Mouse (Mus musculus) C2C12 (cell line): ENCODE measurements at regions not wholly inside any gene's neighbourhood (a gene's known extent, or its start where the extent isn't known, plus 50 kb on each side); places are given as distances from the start of the nearest gene placed in this dataset.

ENCODE experiments used
- H3K27me3 ChIP-seq: one replicate; pipeline ENCODE4 v1.6.1; 2011; ENCODE audit not compliant: control insufficient read depth, insufficient read depth, insufficient read length
- H3K36me3 ChIP-seq: one replicate; pipeline ENCODE4 v1.6.1; 2011; ENCODE audit not compliant: control insufficient read depth, insufficient read depth
- H3K4me3 ChIP-seq: one replicate; pipeline ENCODE4 v1.5.1; 2011; ENCODE audit warnings: mild to moderate bottlenecking, control low read depth; ENCODE audit not compliant: poor library complexity, insufficient read depth, severe bottlenecking
- H3K79me2 ChIP-seq: one replicate; pipeline ENCODE4 v1.6.1; 2011; ENCODE audit not compliant: control insufficient read depth, insufficient read depth
- H3K79me3 ChIP-seq: one replicate; pipeline ENCODE4 v1.6.1; 2011; ENCODE audit warnings: low read depth, control low read depth
- H3ac ChIP-seq: one replicate; pipeline ENCODE3; 2011; ENCODE audit warnings: low read depth; ENCODE audit not compliant: control insufficient read depth, insufficient read length
- CEBPB ChIP-seq: IDR thresholded peaks from one replicate; pipeline ENCODE4 v1.6.1; 2011; ENCODE audit warnings: low read depth, mild to moderate bottlenecking, control low read depth, moderate library complexity
- CTCF ChIP-seq: IDR thresholded peaks from one replicate; pipeline ENCODE4 v1.5.1; 2011; ENCODE audit not compliant: control insufficient read depth, insufficient read depth, insufficient read length
- FOSL1 ChIP-seq: IDR thresholded peaks from one replicate; pipeline ENCODE4 v1.8.0; 2011; ENCODE audit warnings: mild to moderate bottlenecking, low read length; ENCODE audit not compliant: poor library complexity, insufficient read depth, severe bottlenecking
- MAX ChIP-seq: IDR thresholded peaks from one replicate; pipeline ENCODE4 v1.6.1; 2011; ENCODE audit warnings: mild to moderate bottlenecking, control low read depth
- MYOD1 ChIP-seq: IDR thresholded peaks from one replicate; pipeline ENCODE4 v1.6.1; 2011; ENCODE audit warnings: low read depth; ENCODE audit not compliant: control insufficient read depth, insufficient read length
- MYOG ChIP-seq: IDR thresholded peaks from one replicate; pipeline ENCODE4 v1.6.1; 2011; ENCODE audit not compliant: control insufficient read depth, insufficient read length; ENCODE audit errors: extremely low read depth
- USF1 ChIP-seq: IDR thresholded peaks from one replicate; pipeline ENCODE4 v1.6.1; 2011; ENCODE audit warnings: low read depth, mild to moderate bottlenecking, control low read depth, moderate library complexity

GRCm38 (mm10) chr6:32638843-32639242 lies 50.9 kb upstream of the Plxna4 start:
- Histone ChIP-seq H3K27me3 (peaks cover 3% of the 10 kb centered on the region), H3K79me2 (no peaks in the 10 kb centered on the region), H3ac (no peak overlapping the region), H3K4me3 (no peak overlapping the region), H3K36me3 (no peaks in the 10 kb centered on the region), H3K79me3 (no peaks in the 10 kb centered on the region)
- TF ChIP-seq USF1 (no peak), FOSL1 (no peak), CTCF (no peak), CEBPB (no peak), MYOG (no peak), MYOD1 (no peak), MAX (no peak)
